Mouse (Mus musculus): ENCODE data around the gene Flot1. TPM values are rescaled to one million over a fixed set of nuclear protein-coding genes. Genes with fewer than 3 reads are reported as not detected.

Flot1 gene
- polyA plus RNA-seq, 1 experiment from 2014 or later = 59.3 TPM

DNA sequence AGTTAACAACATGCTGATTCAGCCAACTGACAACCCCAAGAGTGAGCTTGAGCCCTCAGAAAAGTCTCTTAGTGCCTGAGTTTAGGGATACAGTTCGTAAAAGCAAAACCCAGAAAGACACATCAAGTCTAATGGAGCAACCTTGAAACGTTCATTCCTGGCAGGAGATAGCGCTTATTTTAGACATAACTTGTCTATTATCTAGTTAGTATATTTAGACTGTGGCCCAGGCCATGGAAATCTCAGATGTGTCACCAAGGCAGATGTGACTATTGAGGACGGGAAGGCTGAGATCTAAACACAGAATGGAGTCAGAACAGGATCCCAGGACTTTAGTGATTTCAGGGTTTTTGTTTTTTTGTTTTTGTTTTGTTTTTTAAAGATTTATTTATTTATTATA is 37.9 kb upstream of the Flot1 start:
- no peak for ATAC-seq (replicated peaks; ENCODE audit: low FRiP score)

GRCm38 (mm10) chr17:35787493-35787892 is 35.5 kb upstream of the Flot1 start:
- Histone ChIP-seq H3K27ac (ENCODE audit: low read depth, low read length) (no peak overlapping the region), H3K4me2 (no peak overlapping the region), H3K4me1 (replicated peaks; ENCODE audit: control insufficient read depth, insufficient read depth, low read length) (peaks cover 5% of the 10 kb centered on the region; the same call in 1 of the 2 replicates), H3K9me3 (ENCODE audit: control insufficient read depth, low read length) (no peaks in the 10 kb centered on the region), H3K4me3 (ENCODE audit: low read depth, low read length) (no peak overlapping the region), H3K27me3 (replicated peaks; ENCODE audit: control insufficient read depth, insufficient read depth, low read length) (no peaks in the 10 kb centered on the region), H3K36me3 (ENCODE audit: control insufficient read depth, insufficient read depth, low read length) (no peaks in the 10 kb centered on the region), H3K9ac (ENCODE audit: low read depth, low read length) (no peak overlapping the region)
- ATAC-seq (replicated peaks; ENCODE audit: low FRiP score) (no peak), DNase-seq (ENCODE audit: low spot score) (no peak)

More for the DNA sequence above, 37.9 kb upstream of the Flot1 start:
- no peaks in the 10 kb centered on the region for H3K36me3 ChIP-seq (ENCODE audit: control insufficient read depth, insufficient read depth, low read length)
- WGBS = 67% methylated on average over 4 of the region's 4 CpGs
- no peak overlapping the region for H3K4me2 ChIP-seq
- DNase-seq (ENCODE audit: low spot score) = no peak
- H3K4me1 ChIP-seq (replicated peaks; ENCODE audit: control insufficient read depth, insufficient read depth, low read length) = peaks cover 5% of the 10 kb centered on the region; the same call in 1 of the 2 replicates
- H3K4me3 ChIP-seq (ENCODE audit: low read depth, low read length) = no peak overlapping the region
- H3K9ac ChIP-seq (ENCODE audit: low read depth, low read length) = no peak overlapping the region
- H3K27me3 ChIP-seq (replicated peaks; ENCODE audit: control insufficient read depth, insufficient read depth, low read length) = no peaks in the 10 kb centered on the region
- H3K9me3 ChIP-seq (ENCODE audit: control insufficient read depth, low read length) = no peaks in the 10 kb centered on the region
- H3K27ac ChIP-seq (ENCODE audit: low read depth, low read length) = no peak overlapping the region

GRCm38 (mm10) chr17:35788025-35788424 is 35.0 kb upstream of the Flot1 start:
- no peak overlapping the region for H3K9ac ChIP-seq (ENCODE audit: low read depth, low read length)
- no peak overlapping the region for H3K4me3 ChIP-seq (ENCODE audit: low read depth, low read length)
- H3K9me3 ChIP-seq (ENCODE audit: control insufficient read depth, low read length) = no peaks in the 10 kb centered on the region
- H3K4me2 ChIP-seq = no peak overlapping the region
- WGBS = 55% methylated on average over 3 of the region's 3 CpGs
- no peaks in the 10 kb centered on the region for H3K27me3 ChIP-seq (replicated peaks; ENCODE audit: control insufficient read depth, insufficient read depth, low read length)
- no peak for ATAC-seq (replicated peaks; ENCODE audit: low FRiP score)
- H3K4me1 ChIP-seq (replicated peaks; ENCODE audit: control insufficient read depth, insufficient read depth, low read length) = peaks cover 5% of the 10 kb centered on the region; the same call in 1 of the 2 replicates
- H3K27ac ChIP-seq (ENCODE audit: low read depth, low read length) = no peak overlapping the region
- no peak for DNase-seq (ENCODE audit: low spot score)
- H3K36me3 ChIP-seq (ENCODE audit: control insufficient read depth, insufficient read depth, low read length) = no peaks in the 10 kb centered on the region

DNA sequence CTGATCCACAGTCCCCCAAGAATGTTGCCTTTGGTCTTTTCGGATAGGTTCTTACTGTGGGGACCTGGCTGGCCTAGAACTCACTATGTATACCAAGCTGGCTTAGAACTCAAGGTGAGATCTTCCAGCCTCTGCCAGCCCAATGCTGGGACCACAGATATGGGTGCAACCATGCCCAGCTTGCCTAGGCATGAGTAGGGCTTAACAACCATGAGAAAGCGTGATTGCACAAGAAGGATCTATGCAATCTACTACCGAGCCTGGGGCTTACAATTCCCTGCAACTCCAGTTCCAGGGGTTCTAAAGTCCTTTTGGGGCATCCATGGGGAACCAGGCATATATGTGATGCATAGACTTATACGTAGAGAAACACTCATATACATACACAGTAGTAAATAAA is 32.1 kb upstream of the Flot1 start:
- no peak overlapping the region for H3K27ac ChIP-seq (ENCODE audit: low read depth, low read length)
- 81% methylated on average over 4 of the region's 4 CpGs for WGBS
- DNase-seq (ENCODE audit: low spot score) = no peak
- H3K4me3 ChIP-seq (ENCODE audit: low read depth, low read length) = no peak overlapping the region
- no peaks in the 10 kb centered on the region for H3K27me3 ChIP-seq (replicated peaks; ENCODE audit: control insufficient read depth, insufficient read depth, low read length)
- H3K9me3 ChIP-seq (ENCODE audit: control insufficient read depth, low read length) = no peaks in the 10 kb centered on the region
- no peak overlapping the region for H3K9ac ChIP-seq (ENCODE audit: low read depth, low read length)
- ATAC-seq (replicated peaks; ENCODE audit: low FRiP score) = no peak
- H3K4me2 ChIP-seq = no peak overlapping the region
- H3K36me3 ChIP-seq (ENCODE audit: control insufficient read depth, insufficient read depth, low read length) = no peaks in the 10 kb centered on the region
- H3K4me1 ChIP-seq (replicated peaks; ENCODE audit: control insufficient read depth, insufficient read depth, low read length) = peaks cover 7% of the 10 kb centered on the region

GRCm38 (mm10) chr17:35792837-35793236 is 30.2 kb upstream of the Flot1 start:
- Histone ChIP-seq H3K4me3 (ENCODE audit: low read depth, low read length) (no peak overlapping the region), H3K27ac (ENCODE audit: low read depth, low read length) (no peak overlapping the region), H3K27me3 (replicated peaks; ENCODE audit: control insufficient read depth, insufficient read depth, low read length) (no peaks in the 10 kb centered on the region), H3K9me3 (ENCODE audit: control insufficient read depth, low read length) (no peaks in the 10 kb centered on the region), H3K4me2 (no peak overlapping the region), H3K4me1 (replicated peaks; ENCODE audit: control insufficient read depth, insufficient read depth, low read length) (peaks cover 11% of the 10 kb centered on the region), H3K36me3 (ENCODE audit: control insufficient read depth, insufficient read depth, low read length) (no peaks in the 10 kb centered on the region), H3K9ac (ENCODE audit: low read depth, low read length) (no peak overlapping the region)
- DNase-seq (ENCODE audit: low spot score) (no peak), ATAC-seq (replicated peaks; ENCODE audit: low FRiP score) (no peak)
- WGBS = 74% methylated on average over 2 of the region's 2 CpGs

DNA sequence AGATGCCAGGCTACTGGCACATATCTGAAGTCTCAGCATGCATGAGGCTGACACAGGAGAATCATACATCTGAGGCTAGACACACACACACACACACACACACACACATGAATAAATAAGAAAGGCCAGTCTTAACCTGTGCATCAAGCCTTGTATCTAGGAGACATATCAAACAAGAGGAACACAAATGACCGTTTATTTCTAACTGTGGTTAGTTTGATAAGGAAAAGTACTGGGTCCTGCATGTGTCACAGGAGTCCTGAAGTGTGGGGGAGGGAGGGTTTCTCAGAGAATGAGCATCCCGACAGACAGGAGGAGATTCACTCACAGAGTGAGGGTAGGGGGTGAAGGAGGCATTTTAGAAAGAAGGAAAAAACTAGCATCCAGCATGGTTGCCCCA is 27.9 kb upstream of the Flot1 start:
- peak overlapping the region; percentile 7; the same call in 1 of the 2 replicates for H3K4me2 ChIP-seq
- peak overlapping the region; percentile 34; the same call in 1 of the 2 replicates for H3K27ac ChIP-seq (ENCODE audit: low read depth, low read length)
- ATAC-seq (replicated peaks; ENCODE audit: low FRiP score) (peak; percentile 53), DNase-seq (ENCODE audit: low spot score) (no peak)
- no peaks in the 10 kb centered on the region for H3K36me3 ChIP-seq (ENCODE audit: control insufficient read depth, insufficient read depth, low read length)
- H3K9ac ChIP-seq (ENCODE audit: low read depth, low read length) = no peak overlapping the region
- WGBS = 22% methylated on average over 2 of the region's 2 CpGs
- no peak overlapping the region for H3K4me3 ChIP-seq (ENCODE audit: low read depth, low read length)
- peaks cover 2% of the 10 kb centered on the region; the same call in 1 of the 2 replicates for H3K9me3 ChIP-seq (ENCODE audit: control insufficient read depth, low read length)
- no peaks in the 10 kb centered on the region for H3K27me3 ChIP-seq (replicated peaks; ENCODE audit: control insufficient read depth, insufficient read depth, low read length)
- H3K4me1 ChIP-seq (replicated peaks; ENCODE audit: control insufficient read depth, insufficient read depth, low read length) = peaks cover 11% of the 10 kb centered on the region

DNA sequence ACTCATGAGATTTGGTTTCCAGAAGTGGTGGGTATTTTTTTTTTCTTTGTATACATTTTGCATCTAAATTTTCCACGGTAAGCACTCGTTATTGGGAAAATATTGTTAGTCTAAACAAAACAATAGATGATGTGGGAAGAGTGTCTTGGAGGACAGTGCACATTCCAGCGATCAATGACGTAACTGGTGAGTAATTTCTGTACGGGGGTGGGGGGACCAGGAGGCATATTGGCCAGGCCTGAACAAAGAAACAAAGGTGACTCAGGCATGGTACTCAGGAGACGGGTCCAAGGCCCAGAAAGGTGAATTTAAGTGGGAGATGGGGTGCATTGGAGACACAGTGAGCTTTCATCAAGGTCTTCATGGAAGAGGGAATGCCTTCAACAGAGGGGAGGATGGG is 27.4 kb upstream of the Flot1 start:
- peaks cover 11% of the 10 kb centered on the region for H3K4me1 ChIP-seq (replicated peaks; ENCODE audit: control insufficient read depth, insufficient read depth, low read length)
- WGBS = 77% methylated on average over 6 of the region's 6 CpGs
- H3K9me3 ChIP-seq (ENCODE audit: control insufficient read depth, low read length) = peaks cover 2% of the 10 kb centered on the region; the same call in 1 of the 2 replicates
- H3K9ac ChIP-seq (ENCODE audit: low read depth, low read length) = no peak overlapping the region
- H3K27ac ChIP-seq (ENCODE audit: low read depth, low read length) = no peak overlapping the region
- ATAC-seq (replicated peaks; ENCODE audit: low FRiP score) (no peak), DNase-seq (ENCODE audit: low spot score) (no peak)
- no peaks in the 10 kb centered on the region for H3K36me3 ChIP-seq (ENCODE audit: control insufficient read depth, insufficient read depth, low read length)
- H3K27me3 ChIP-seq (replicated peaks; ENCODE audit: control insufficient read depth, insufficient read depth, low read length) = no peaks in the 10 kb centered on the region
- no peak overlapping the region for H3K4me3 ChIP-seq (ENCODE audit: low read depth, low read length)
- no peak overlapping the region for H3K4me2 ChIP-seq

- WGBS = 40% methylated on average over 5 of the region's 5 CpGs
- H3K27me3 ChIP-seq (replicated peaks; ENCODE audit: control insufficient read depth, insufficient read depth, low read length) = no peaks in the 10 kb centered on the region
These were observed 26.2 kb upstream of the Flot1 start for GRCm38 (mm10) chr17:35796835-35797234.

DNA sequence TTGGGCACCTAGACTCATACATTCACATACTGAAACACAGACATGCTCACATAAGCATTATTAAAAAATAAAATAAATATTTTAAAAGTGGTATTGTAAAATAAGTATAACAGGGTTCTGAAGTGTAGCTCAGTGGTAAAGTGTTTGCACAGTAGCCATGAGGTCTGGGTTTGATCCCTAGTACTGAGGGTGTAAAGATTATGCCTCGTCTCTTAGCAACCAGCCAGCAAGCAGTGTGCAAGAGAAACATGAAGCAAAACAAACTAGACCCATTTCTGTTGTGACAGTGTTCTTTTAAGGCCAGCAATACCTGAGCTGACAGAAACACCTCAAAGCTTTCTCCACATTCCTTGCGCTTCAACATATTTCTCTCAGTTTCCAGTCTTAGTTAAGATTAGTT is 22.1 kb upstream of the Flot1 start:
- no peak for ATAC-seq (replicated peaks; ENCODE audit: low FRiP score)
- no peaks in the 10 kb centered on the region for H3K27me3 ChIP-seq (replicated peaks; ENCODE audit: control insufficient read depth, insufficient read depth, low read length)
- H3K9ac ChIP-seq (ENCODE audit: low read depth, low read length) = no peak overlapping the region
- no peak overlapping the region for H3K4me3 ChIP-seq (ENCODE audit: low read depth, low read length)
- no peak for DNase-seq (ENCODE audit: low spot score)
- H3K4me1 ChIP-seq (replicated peaks; ENCODE audit: control insufficient read depth, insufficient read depth, low read length) = peaks cover 4% of the 10 kb centered on the region
- no peaks in the 10 kb centered on the region for H3K36me3 ChIP-seq (ENCODE audit: control insufficient read depth, insufficient read depth, low read length)
- H3K9me3 ChIP-seq (ENCODE audit: control insufficient read depth, low read length) = peaks cover 2% of the 10 kb centered on the region; the same call in 1 of the 2 replicates
- no peak overlapping the region for H3K4me2 ChIP-seq
- no peak overlapping the region for H3K27ac ChIP-seq (ENCODE audit: low read depth, low read length)
- WGBS = 76% methylated on average over 2 of the region's 2 CpGs

More at GRCm38 (mm10) chr17:35796835-35797234, 26.2 kb upstream of the Flot1 start:
- Histone ChIP-seq H3K27ac (ENCODE audit: low read depth, low read length) (no peak overlapping the region), H3K4me1 (replicated peaks; ENCODE audit: control insufficient read depth, insufficient read depth, low read length) (peaks cover 11% of the 10 kb centered on the region), H3K9me3 (ENCODE audit: control insufficient read depth, low read length) (peaks cover 2% of the 10 kb centered on the region; the same call in 1 of the 2 replicates), H3K4me3 (ENCODE audit: low read depth, low read length) (no peak overlapping the region), H3K9ac (ENCODE audit: low read depth, low read length) (no peak overlapping the region), H3K4me2 (no peak overlapping the region), H3K36me3 (ENCODE audit: control insufficient read depth, insufficient read depth, low read length) (no peaks in the 10 kb centered on the region)
- DNase-seq (ENCODE audit: low spot score) (no peak), ATAC-seq (replicated peaks; ENCODE audit: low FRiP score) (no peak)

Measured in liver, embryonic 11.5 days (tissue).